Mouse (Mus musculus): Measurements from ENCODE around the gene Rab40c. TPM values are rescaled to one million over a fixed set of nuclear protein-coding genes. Genes with fewer than 3 reads are reported as not detected.

Rab40c gene
- total and polyA plus RNA-seq, 3 experiments: 3.7 to 23.2 TPM; not detected in 1

DNA sequence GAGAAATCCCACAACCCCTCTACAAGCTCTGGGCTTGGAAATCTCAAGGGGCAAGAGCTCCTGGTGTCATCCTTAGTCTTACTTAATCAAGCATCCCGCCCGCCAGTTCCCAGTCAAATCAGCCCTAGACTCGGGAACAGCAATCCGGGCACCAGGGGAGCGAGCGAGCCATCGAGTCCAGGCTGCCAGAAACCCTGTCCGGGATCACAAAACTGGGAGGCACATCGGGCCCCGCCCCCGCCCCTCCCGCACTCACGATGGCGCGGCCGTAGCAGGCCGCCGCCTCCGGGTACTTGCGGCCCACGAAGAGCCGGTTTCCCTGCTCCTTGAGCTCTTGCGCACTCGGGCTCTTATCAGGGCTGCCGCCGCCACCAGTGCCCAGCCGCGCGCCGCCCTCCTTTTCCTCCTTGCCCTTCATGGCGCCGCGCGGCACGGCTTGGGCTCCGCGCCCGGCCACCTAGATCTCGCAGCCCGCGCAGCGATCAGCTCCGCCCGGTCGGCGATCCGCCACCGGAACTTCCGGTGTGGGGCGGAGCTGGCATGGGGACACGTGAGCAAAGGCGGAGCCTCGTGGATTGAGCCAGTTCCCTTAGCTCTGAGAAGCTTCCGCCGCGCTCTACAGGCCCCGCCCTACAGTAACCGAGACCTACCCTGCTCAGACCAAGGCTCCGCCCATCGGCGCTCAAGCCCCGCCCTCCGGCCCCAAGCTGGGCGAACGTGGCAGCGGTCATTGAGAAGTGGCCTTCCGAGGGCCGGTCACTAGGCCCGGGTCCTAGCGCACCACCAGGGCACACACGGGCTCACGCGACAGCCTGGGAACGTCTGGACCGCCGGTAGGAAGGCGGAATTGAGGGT lies 86.9 kb downstream of the Rab40c start:
- Histone ChIP-seq H3K36me3 (ENCODE audit: control insufficient read depth in 1 of 2, insufficient read depth in 2 of 2, low read length in 2 of 2) (peaks cover 0 to 13% of the 10 kb centered on the region in 2 experiments; a peak in 2 of 4 replicates), H3K27ac (ENCODE audit: control insufficient read depth, low read depth, low read length) (peak overlapping the region; percentile 82), H3K9me3 (replicated peaks; ENCODE audit: insufficient read depth, low read length) (no peaks in the 10 kb centered on the region), H3K9ac (ENCODE audit: control insufficient read depth, low read depth, low read length, poor library complexity, severe bottlenecking) (peak overlapping the region; percentile 95), H3K4me3 (ENCODE audit: control insufficient read depth in 1 of 2, insufficient read depth in 1 of 2, low read depth in 2 of 2, low read length in 2 of 2) (peak overlapping the region; percentile 80 to 87), H3K4me1 (ENCODE audit: control insufficient read depth in 1 of 2, insufficient read depth in 2 of 2, low read length in 2 of 2) (peaks cover 2 to 37% of the 10 kb centered on the region in 2 experiments; a peak in 3 of 4 replicates), H3K27me3 (ENCODE audit: control insufficient read depth in 1 of 2, insufficient read depth in 2 of 2, low read length in 2 of 2) (no peaks in the 10 kb centered on the region), H3K79me2 (ENCODE audit: control insufficient read depth, insufficient read depth, low read length, poor library complexity) (peaks cover 52% of the 10 kb centered on the region)
- peak; percentile 99 for DNase-seq (ENCODE audit: low read depth, low spot score)
- TF ChIP-seq MEF2A (IDR thresholded peaks at IDR 0.05; ENCODE audit: extremely low read depth, insufficient replicate concordance, low read depth, low read length, poor library complexity, severe bottlenecking): no peak
- TF ChIP-seq ELF1 (IDR thresholded peaks at IDR 0.05; ENCODE audit: low read depth, low read length): peak; percentile 89
- peak; percentile 73 to 86 for TF ChIP-seq POLR2A (IDR thresholded peaks at IDR 0.05; ENCODE audit: control insufficient read depth in 1 of 2, insufficient read depth in 1 of 2, low read depth in 1 of 2, low read length in 2 of 2, poor library complexity in 1 of 2)
- peak; percentile 89 for TF ChIP-seq MXI1 (IDR thresholded peaks at IDR 0.05; ENCODE audit: low read depth, low read length)
- TF ChIP-seq TCF12 (IDR thresholded peaks at IDR 0.05; ENCODE audit: low read depth, low read length): peak; percentile 55
- TF ChIP-seq SIN3A (IDR thresholded peaks at IDR 0.05; ENCODE audit: low read length): peak; percentile 78; the same call in 1 of the 2 replicates
- peak; percentile 25; the same call in 1 of the 2 replicates for TF ChIP-seq MAZ (IDR thresholded peaks at IDR 0.05; ENCODE audit: low read depth, low read length)
- TF ChIP-seq MAFK (IDR thresholded peaks at IDR 0.05; ENCODE audit: borderline replicate concordance, low read depth, low read length): no peak
- TF ChIP-seq CTCF (IDR thresholded peaks at IDR 0.05 in 2 of 3, conservative IDR thresholded peaks at IDR 0.05 in 1 of 3; ENCODE audit: control insufficient read depth in 1 of 3, insufficient read depth in 1 of 3, low read depth in 2 of 3, low read length in 3 of 3, poor library complexity in 1 of 3, severe bottlenecking in 1 of 3): 0 out of 6 replicates have a peak, but pooled peaks of 1 of the 3 experiments have one; percentile 8
- peak; percentile 97 for TF ChIP-seq USF1 (IDR thresholded peaks at IDR 0.05; ENCODE audit: low read depth, low read length)
- TF ChIP-seq NELFE (IDR thresholded peaks at IDR 0.05; ENCODE audit: low read depth, low read length): peak; percentile 93
- TF ChIP-seq UBTF (IDR thresholded peaks at IDR 0.05; ENCODE audit: borderline replicate concordance, insufficient read depth, low read depth, low read length): 0 out of 2 replicates have a peak, but pooled peaks have one; percentile 36
- peak; percentile 41; the same call in 1 of the 2 replicates for TF ChIP-seq ETS1 (IDR thresholded peaks at IDR 0.05; ENCODE audit: low read depth, low read length)
- no peak for TF ChIP-seq ZNF384 (IDR thresholded peaks at IDR 0.05; ENCODE audit: low read depth, low read length)
- no peak for TF ChIP-seq MYB (IDR thresholded peaks at IDR 0.05; ENCODE audit: low read depth, low read length)
- no peak for TF ChIP-seq POLR2AphosphoS5 (IDR thresholded peaks at IDR 0.05; ENCODE audit: borderline replicate concordance, low read depth, low read length)
- peak; percentile 84 for TF ChIP-seq HCFC1 (IDR thresholded peaks at IDR 0.05; ENCODE audit: low read depth, low read length)
- peak; percentile 93 for TF ChIP-seq POLR2AphosphoS2 (IDR thresholded peaks at IDR 0.05; ENCODE audit: low read length)
- TF ChIP-seq BHLHE40 (IDR thresholded peaks at IDR 0.05; ENCODE audit: borderline replicate concordance, low read depth, low read length): peak; percentile 95
- peak; percentile 39; the same call in 1 of the 2 replicates for TF ChIP-seq NRF1 (IDR thresholded peaks at IDR 0.05; ENCODE audit: insufficient read depth, low read depth, low read length, poor library complexity, severe bottlenecking)
- TF ChIP-seq USF2 (IDR thresholded peaks at IDR 0.05; ENCODE audit: borderline replicate concordance in 1 of 2, insufficient read depth in 1 of 2, low read depth in 1 of 2, low read length in 2 of 2): peak in 1 of 2 experiments; percentile 83; a peak in 2 of 4 replicates
- TF ChIP-seq MAX (IDR thresholded peaks at IDR 0.05; ENCODE audit: low read length): peak; percentile 87
- no peak; the same call in 1 of the 2 replicates for TF ChIP-seq KAT2A (conservative IDR thresholded peaks at IDR 0.05; ENCODE audit: low read depth, low read length)
- TF ChIP-seq CHD2 (IDR thresholded peaks at IDR 0.05; ENCODE audit: low read length): no peak; the same call in 1 of the 2 replicates
- TF ChIP-seq MYC (IDR thresholded peaks at IDR 0.05; ENCODE audit: low read depth, low read length): peak; percentile 42; the same call in 1 of the 2 replicates
- no peak for TF ChIP-seq RAD21 (IDR thresholded peaks at IDR 0.05; ENCODE audit: low read depth, low read length)
- TF ChIP-seq ZMIZ1 (IDR thresholded peaks at IDR 0.05; ENCODE audit: low read depth, low read length): peak; percentile 84

Measured in MEL (cell line).